In genomic region chr17:12416250-12416895, GRCm38 (mm10) we compare ENCODE assay signal across 8 mouse cellular contexts. TPM values are rescaled to one million over a fixed set of nuclear protein-coding genes. Genes with fewer than 3 reads are reported as not detected.
DNase-seq lines count a peak whose midpoint lies in the region; ATAC-seq and TF ChIP-seq lines count a peak whose summit lies in the region.

No protein-coding gene starts in this region.

- TF ChIP-seq CTCF in left cerebral cortex, adult 2 months (IDR thresholded peaks at IDR 0.05) = peak; percentile 84

- ATAC-seq in megakaryocyte-erythroid progenitor cell, adult 5-6 weeks (replicated peaks; ENCODE audit: low FRiP score, low TSS enrichment, poor library complexity, severe bottlenecking) = peak; percentile 68

- DNase-seq in R1 (ENCODE audit: low read depth, low spot score) = peak; percentile 70
- DNase-seq in cerebellum, postnatal 10 days = peak; percentile 89 to 93
- DNase-seq in frontal cortex, postnatal 14 days (ENCODE audit: low spot score in 2 of 2) = peak; percentile 53 to 77
- DNase-seq in induced T-regulatory cell, adult 2 months (ENCODE audit: low read depth) = peak; percentile 80
- peak; percentile 79 to 80 for DNase-seq in left cerebral cortex, adult 2 months (ENCODE audit: extremely low spot score in 1 of 2, low spot score in 2 of 2)
- DNase-seq in right cerebral cortex, postnatal 25 days = peak; percentile 66
- DNase-seq in urinary bladder, postnatal 4 days (ENCODE audit: low spot score in 2 of 2) = peak; percentile 65 to 82

- H3K4me3 ChIP-seq in left cerebral cortex, adult 2 months = no peak overlapping the region

- intact Hi-C loops in left cerebral cortex, adult 2 months (cut with DNase I) = loop anchor here (1.0 to 5.0 kb wide), 5 partner anchors 36 to 581 kb away; no protein-coding TSS in a partner anchor

- H3K27ac ChIP-seq in left cerebral cortex, adult 2 months = peak overlapping the region; percentile 3; the same call in 1 of the 2 replicates

RNA-seq across cellular contexts. Expression of gene Plg, which starts 38.0 kb away (rescaled TPM):
- total RNA-seq in left cerebral cortex, adult 2 months (2021) = under 1 TPM in 1 of 2 experiments, not detected in 1; 0.11 TPM
- total RNA-seq in megakaryocyte-erythroid progenitor cell, adult 5-6 weeks (2014; fragmentation: Nextera tagmentation) = not detected in 2 replicates
- total RNA-seq in megakaryocyte-erythroid progenitor cell, adult 5-6 weeks (2017) = not detected in 2 replicates
